Comparison of ENCODE assay signal across 10 mouse cellular contexts in genomic region chr11:115714491-115714890, GRCm38 (mm10). TPM values are rescaled to one million over a fixed set of nuclear protein-coding genes. Genes with fewer than 3 reads are reported as not detected.
A peak's percentile ranks its signal among the peaks of the same experiment; 100 is the strongest.
DNase-seq lines count a peak whose midpoint lies in the region; ATAC-seq and TF ChIP-seq lines count a peak whose summit lies in the region.
"Had no signal": no experiment of that assay in that cellular context is flagged by ENCODE, and none has a peak within 500 bp of the region (broad histone marks: within the 10 kb centered on the region; RNA-seq: fewer than 3 reads in every experiment).

No protein-coding gene starts in this region.

- no peaks in the 10 kb centered on the region for H3K9me3 ChIP-seq in forebrain, postnatal 0 days (ENCODE audit: low read length)
- H3K9me3 ChIP-seq in forebrain, embryonic 15.5 days, result no peaks in the 10 kb centered on the region
- H3K9me3 ChIP-seq: hindbrain, embryonic 15.5 days; neural tube, embryonic 13.5 days had no signal

- H3K4me1 ChIP-seq in forebrain, postnatal 0 days (ENCODE audit: insufficient read depth), result peaks cover 3% of the 10 kb centered on the region; the same call in 1 of the 2 replicates
- peaks cover 8% of the 10 kb centered on the region for H3K4me1 ChIP-seq in forebrain, embryonic 15.5 days

- WGBS in forebrain, postnatal 0 days, result 5% methylated on average over 7 of the region's 7 CpGs
- WGBS in forebrain, embryonic 15.5 days, result 8% methylated on average over 6 of the region's 7 CpGs

- H3K4me3 ChIP-seq in forebrain, postnatal 0 days (ENCODE audit: low read depth, low read length), result no peak overlapping the region
- H3K4me3 ChIP-seq in forebrain, embryonic 15.5 days, result no peak overlapping the region
- H3K4me3 ChIP-seq: hindbrain, embryonic 15.5 days; neural tube, embryonic 13.5 days had no signal

- no peak for ATAC-seq in forebrain, postnatal 0 days
- no peak for ATAC-seq in forebrain, embryonic 15.5 days (replicated peaks)
- ATAC-seq in monocyte, adult 5-6 weeks (replicated peaks; ENCODE audit: insufficient number of reproducible peaks, low FRiP score, low TSS enrichment, poor library complexity, severe bottlenecking), result peak; percentile 43

- H3K4me2 ChIP-seq in forebrain, postnatal 0 days (ENCODE audit: low read depth), result no peak overlapping the region
- no peak overlapping the region for H3K4me2 ChIP-seq in forebrain, embryonic 15.5 days (replicated peaks)
- H3K4me2 ChIP-seq: hindbrain, embryonic 15.5 days; neural tube, embryonic 13.5 days had no signal

- peak; percentile 67 for TF ChIP-seq CTCF in forebrain, postnatal 0 days (IDR thresholded peaks at IDR 0.05; ENCODE audit: low read depth)

- peak; percentile 45 for DNase-seq in forebrain, postnatal 0 days
- DNase-seq in right cerebral cortex, postnatal 14 days, result peak; percentile 22
- DNase-seq in right cerebral cortex, postnatal 25 days, result no peak
- DNase-seq in cerebellum, postnatal 14 days, result peak; percentile 75 to 77
- DNase-seq in kidney, postnatal 36 days, result peak; percentile 63 to 77
- DNase-seq in thymus, postnatal 4 days, result peak; percentile 67

- H3K36me3 ChIP-seq in forebrain, postnatal 0 days (ENCODE audit: insufficient read depth), result no peaks in the 10 kb centered on the region
- no peaks in the 10 kb centered on the region for H3K36me3 ChIP-seq in forebrain, embryonic 15.5 days
- H3K36me3 ChIP-seq: hindbrain, embryonic 15.5 days; neural tube, embryonic 13.5 days had no signal

- no peak overlapping the region for H3K9ac ChIP-seq in forebrain, postnatal 0 days
- no peak overlapping the region for H3K9ac ChIP-seq in forebrain, embryonic 15.5 days (replicated peaks)
- H3K9ac ChIP-seq: hindbrain, embryonic 15.5 days; neural tube, embryonic 13.5 days had no signal

- H3K27me3 ChIP-seq in forebrain, postnatal 0 days (ENCODE audit: insufficient read depth, low read length), result no peaks in the 10 kb centered on the region
- no peaks in the 10 kb centered on the region for H3K27me3 ChIP-seq in forebrain, embryonic 15.5 days
- H3K27me3 ChIP-seq: hindbrain, embryonic 15.5 days; neural tube, embryonic 13.5 days had no signal

- no peak overlapping the region for H3K27ac ChIP-seq in forebrain, postnatal 0 days (ENCODE audit: low read depth, low read length)
- no peak overlapping the region for H3K27ac ChIP-seq in forebrain, embryonic 15.5 days (replicated peaks)
- H3K27ac ChIP-seq: hindbrain, embryonic 15.5 days; neural tube, embryonic 13.5 days had no signal

RNA-seq across cellular contexts. Expression of gene Grb2, which starts 6.1 kb away (rescaled TPM):
- 88.2 and 91.9 TPM in 2 replicates for total RNA-seq in forebrain, postnatal 0 days (2014; rRNA removed)
- 153 and 162 TPM in 2 replicates for polyA plus RNA-seq in forebrain, postnatal 0 days (2015; fragmentation: Nextera tagmentation; extraction: Ambion mirVana)
- polyA plus RNA-seq in forebrain, embryonic 15.5 days (2015; fragmentation: Nextera tagmentation; extraction: Ambion mirVana), result 180 and 199 TPM in 2 replicates
- total RNA-seq in monocyte, adult 5-6 weeks (2017), result 28.1 to 56.7 TPM (median 47.2 TPM) in 3 replicates

RNA-seq across cellular contexts. Expression of gene Tmem94, which starts 50.7 kb away (rescaled TPM):
- 16.7 and 19.3 TPM in 2 replicates for total RNA-seq in forebrain, postnatal 0 days (2014; rRNA removed)
- 12.1 and 14.9 TPM in 2 replicates for polyA plus RNA-seq in forebrain, postnatal 0 days (2015; fragmentation: Nextera tagmentation; extraction: Ambion mirVana)
- 27.6 and 29.8 TPM in 2 replicates for polyA plus RNA-seq in forebrain, embryonic 15.5 days (2015; fragmentation: Nextera tagmentation; extraction: Ambion mirVana)
- 10.8 to 33.1 TPM (median 10.9 TPM) in 3 replicates for total RNA-seq in monocyte, adult 5-6 weeks (2017)
